Mouse (Mus musculus) small intestine, adult 2 months (tissue): Measurements from ENCODE around the gene Rfx1. TPM values are rescaled to one million over a fixed set of nuclear protein-coding genes. Genes with fewer than 3 reads are reported as not detected.

Source experiments
- H3K27ac ChIP-seq: fragments of 200-500 bp; 2 replicates; pipeline ENCODE4 v1.5.1; 2012; ENCODE audit warnings: low read depth, low read length, control low read depth, inconsistent platforms; ENCODE audit not compliant: insufficient read depth
- H3K27me3 ChIP-seq: fragments of 200-500 bp; 2 replicates; pipeline ENCODE4 v1.6.1; 2012; ENCODE audit warnings: mild to moderate bottlenecking, moderate library complexity, low read length, inconsistent platforms; ENCODE audit not compliant: control insufficient read depth, insufficient read depth
- H3K36me3 ChIP-seq: fragments of 200-500 bp; 2 replicates; pipeline ENCODE4 v1.6.1; 2012; ENCODE audit warnings: mild to moderate bottlenecking, low read length, control low read depth, inconsistent platforms; ENCODE audit not compliant: control insufficient read depth, insufficient read depth
- H3K4me1 ChIP-seq: fragments of 200-500 bp; 2 replicates; pipeline ENCODE4 v1.6.1; 2012; ENCODE audit warnings: low read length, inconsistent platforms, mixed read lengths; ENCODE audit not compliant: control insufficient read depth, insufficient read depth, insufficient read length
- H3K4me3 ChIP-seq: fragments of 200-500 bp; 2 replicates; pipeline ENCODE4 v1.5.1; 2012; ENCODE audit warnings: low read depth, mild to moderate bottlenecking, control low read depth, inconsistent platforms, low read length, moderate library complexity
- CTCF ChIP-seq: fragments of 200-500 bp; IDR thresholded peaks from 2 replicates; pipeline ENCODE4 v1.5.1; 2012; ENCODE audit warnings: low read depth, mild to moderate bottlenecking, control low read depth, inconsistent platforms, low read length, moderate library complexity, mixed read lengths; ENCODE audit not compliant: insufficient replicate concordance, insufficient read length; ENCODE audit errors: extremely low read depth
- POLR2A ChIP-seq: fragments of 200-500 bp; IDR thresholded peaks from 2 replicates; pipeline ENCODE4 v1.6.1; 2012; ENCODE audit warnings: low read depth, mild to moderate bottlenecking, control low read depth, inconsistent platforms, low read length, moderate library complexity
- WGBS: fragments of 180-500 bp; shearing (Covaris S2); methylation state at CpG from one replicate; pipeline ENCODE4 v1.1.7; 2018; 5-methylcytosine and 5-hydroxymethylcytosine counted together
- polyA plus RNA-seq: library from polyadenylated mRNA; depleted of rRNA; stranded (reverse); fragments of >200 nt; gene quantifications from 2 replicates; pipeline ENCODE4 v1.2.3, GENCODE M21; 2012

The Rfx1 gene
- polyA plus RNA-seq, 1 experiment = 42.2 TPM

GRCm38 (mm10) chr8:84025863-84026262 is 40.8 kb upstream of the Rfx1 start:
- Histone ChIP-seq H3K36me3 (no peaks in the 10 kb centered on the region), H3K4me1 (peaks cover 9% of the 10 kb centered on the region), H3K4me3 (peak overlapping the region; percentile 32), H3K27me3 (peaks cover 17% of the 10 kb centered on the region), H3K27ac (no peak overlapping the region)
- TF ChIP-seq POLR2A (no peak), CTCF (no peak)
- WGBS = 7% methylated on average over 41 of the region's 41 CpGs

GRCm38 (mm10) chr8:84027449-84027848 is 39.2 kb upstream of the Rfx1 start:
- Histone ChIP-seq H3K4me3 (no peak overlapping the region), H3K36me3 (no peaks in the 10 kb centered on the region), H3K4me1 (peaks cover 5% of the 10 kb centered on the region), H3K27ac (no peak overlapping the region), H3K27me3 (peaks cover 11% of the 10 kb centered on the region; the same call in 1 of the 2 replicates)
- 24% methylated on average over 10 of the region's 10 CpGs for WGBS
- TF ChIP-seq CTCF (no peak), POLR2A (no peak)

- peaks cover 11% of the 10 kb centered on the region; the same call in 1 of the 2 replicates for H3K27me3 ChIP-seq
- no peaks in the 10 kb centered on the region; the same call in 1 of the 2 replicates for H3K4me1 ChIP-seq
- WGBS = 81% methylated on average over 5 of the region's 5 CpGs
- TF ChIP-seq CTCF (no peak), POLR2A (no peak)
- H3K36me3 ChIP-seq = no peaks in the 10 kb centered on the region
- H3K27ac ChIP-seq = no peak overlapping the region
- H3K4me3 ChIP-seq = no peak overlapping the region
Measured at GRCm38 (mm10) chr8:84029272-84029671, 37.4 kb upstream of the Rfx1 start.

DNA sequence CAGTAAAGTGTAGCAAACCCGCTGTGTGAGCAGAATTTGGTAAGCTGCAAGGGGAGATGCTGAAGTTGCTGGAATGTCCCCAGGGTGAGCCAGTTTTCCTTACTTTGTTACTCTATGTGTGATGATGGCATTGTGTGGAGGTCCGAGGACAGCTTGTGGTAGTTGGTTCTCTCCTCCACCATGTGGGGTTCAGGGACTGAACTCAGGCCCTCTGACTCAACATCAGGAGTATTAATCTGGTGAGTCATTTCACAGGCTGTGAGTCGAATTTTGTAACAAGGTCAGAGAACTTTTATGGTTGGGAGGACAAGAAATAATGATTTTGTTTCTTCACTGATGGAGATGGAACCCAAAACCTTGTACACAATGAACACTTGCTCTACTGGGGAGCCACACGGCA is 33.9 kb upstream of the Rfx1 start:
- WGBS = 63% methylated on average over 4 of the region's 4 CpGs
- TF ChIP-seq POLR2A (no peak), CTCF (no peak)
- no peaks in the 10 kb centered on the region for H3K36me3 ChIP-seq

GRCm38 (mm10) chr8:84038015-84038414 is 28.6 kb upstream of the Rfx1 start:
- Histone ChIP-seq H3K4me3 (no peak overlapping the region), H3K27ac (no peak overlapping the region), H3K4me1 (peaks cover 3% of the 10 kb centered on the region), H3K36me3 (no peaks in the 10 kb centered on the region), H3K27me3 (0 out of 2 replicates have a peak, but pooled peaks cover 4% of the 10 kb centered on the region)
- WGBS = 60% methylated on average over 5 of the region's 5 CpGs
- TF ChIP-seq POLR2A (no peak), CTCF (no peak)

More for the DNA sequence above, 33.9 kb upstream of the Rfx1 start:
- Histone ChIP-seq H3K4me3 (no peak overlapping the region), H3K4me1 (no peaks in the 10 kb centered on the region), H3K27me3 (no peaks in the 10 kb centered on the region), H3K27ac (no peak overlapping the region)

GRCm38 (mm10) chr8:84039050-84039449 is 27.6 kb upstream of the Rfx1 start:
- Histone ChIP-seq H3K36me3 (no peaks in the 10 kb centered on the region), H3K27me3 (peaks cover 10% of the 10 kb centered on the region; the same call in 1 of the 2 replicates), H3K27ac (no peak overlapping the region), H3K4me3 (no peak overlapping the region), H3K4me1 (peaks cover 3% of the 10 kb centered on the region)
- peak; percentile 89; the same call in 1 of the 2 replicates for TF ChIP-seq CTCF
- no peak for TF ChIP-seq POLR2A
- 6% methylated on average over 5 of the region's 5 CpGs for WGBS

GRCm38 (mm10) chr8:84042066-84042947 is 24.3 kb upstream of the Rfx1 start, which contains the start of gene Il27ra:
Il27ra (minus strand) TSS chr8:84042589.
- Histone ChIP-seq H3K27me3 (peaks cover 17% of the 10 kb centered on the region; the same call in 1 of the 2 replicates), H3K4me1 (peaks cover 3% of the 10 kb centered on the region), H3K4me3 (peak within 1 kb of the TSS; percentile 57), H3K27ac (peak within 1 kb of the TSS; percentile 38; the same call in 1 of the 2 replicates), H3K36me3 (no peaks in the 10 kb centered on the region)
- WGBS = 8% methylated on average over 40 of the region's 40 CpGs
- TF ChIP-seq CTCF = peak; percentile 65; the same call in 1 of the 2 replicates
- TF ChIP-seq POLR2A = no peak

DNA sequence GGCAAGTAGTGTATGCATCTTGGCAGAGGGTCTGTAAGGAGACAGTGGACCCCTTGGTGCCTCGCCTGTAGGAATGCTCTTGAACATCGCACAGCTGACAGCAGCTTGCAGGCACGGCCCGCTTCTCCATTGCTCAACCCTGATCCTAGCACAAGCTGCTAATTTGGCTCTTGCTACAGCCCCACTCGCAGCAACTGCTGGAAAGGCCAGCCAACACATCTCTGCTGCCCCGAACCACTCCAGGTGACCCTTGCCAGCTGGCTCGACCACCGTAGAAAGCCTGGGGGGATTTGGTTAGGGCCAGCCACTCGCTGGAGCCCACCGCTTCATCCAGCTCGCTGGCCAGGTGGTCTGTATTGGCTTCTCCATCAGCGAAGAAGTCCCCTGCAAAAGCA is 23.7 kb upstream of the Rfx1 start:
- Histone ChIP-seq H3K27me3 (peaks cover 17% of the 10 kb centered on the region; the same call in 1 of the 2 replicates), H3K27ac (no peak overlapping the region), H3K4me1 (peaks cover 3% of the 10 kb centered on the region), H3K4me3 (peak overlapping the region; percentile 57), H3K36me3 (no peaks in the 10 kb centered on the region)
- WGBS = 61% methylated on average over 12 of the region's 12 CpGs
- TF ChIP-seq CTCF (no peak), POLR2A (no peak)
